Mouse (Mus musculus) urinary bladder, postnatal 4 days (tissue): ENCODE results near the gene Tuft1.

Experiments used
- DNase-seq, 2 experiments: peaks; one replicate each; pipeline ENCODE4 v3.0.0; 2021 to 2022; ENCODE audit warnings: low spot score in 2 of 2

The Tuft1 gene

DNA sequence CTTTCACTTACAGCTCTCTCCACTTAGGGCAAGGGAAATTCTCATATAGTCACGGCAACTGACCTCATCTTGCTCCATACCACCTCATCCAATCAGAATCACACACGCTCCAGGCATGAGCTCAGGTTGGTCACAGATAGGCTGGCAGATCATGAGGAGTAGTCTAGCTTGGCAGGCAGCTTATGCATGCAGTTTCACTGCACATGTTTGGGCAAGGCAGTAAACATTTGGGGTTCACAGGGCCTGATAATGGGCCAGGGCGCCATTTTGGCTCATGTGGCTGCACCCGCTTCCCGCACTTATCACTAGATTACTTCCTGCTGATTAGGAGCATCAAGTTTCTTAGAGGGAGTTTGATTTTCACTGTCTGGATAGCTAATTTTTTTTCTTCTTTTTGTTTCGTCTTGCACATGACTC lies 62.8 kb downstream of the Tuft1 start:
- no peak for DNase-seq

DNA sequence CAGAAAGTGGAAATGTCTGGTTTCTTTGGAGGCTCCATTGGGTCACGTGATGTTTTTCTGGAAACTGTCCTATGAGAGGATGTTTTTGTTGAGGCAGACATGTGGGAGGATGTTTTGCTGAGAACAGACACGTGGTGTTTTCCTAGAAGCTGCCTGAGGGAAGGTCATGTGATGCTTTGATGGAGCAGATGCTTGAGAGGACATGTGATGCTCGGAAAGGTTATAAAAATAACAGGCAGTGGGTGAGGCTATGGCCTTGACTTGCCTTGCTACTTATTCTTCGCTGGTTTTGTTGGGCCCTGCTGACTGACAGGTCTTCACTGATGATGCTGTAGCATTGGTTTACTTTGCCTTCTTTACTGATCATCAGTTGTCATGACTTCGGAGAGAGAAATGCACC lies 67.6 kb downstream of the Tuft1 start:
- no peak for DNase-seq

GRCm38 (mm10) chr3:94587962-94588361 lies 70.7 kb downstream of the Tuft1 start:
- DNase-seq, result no peak

DNA sequence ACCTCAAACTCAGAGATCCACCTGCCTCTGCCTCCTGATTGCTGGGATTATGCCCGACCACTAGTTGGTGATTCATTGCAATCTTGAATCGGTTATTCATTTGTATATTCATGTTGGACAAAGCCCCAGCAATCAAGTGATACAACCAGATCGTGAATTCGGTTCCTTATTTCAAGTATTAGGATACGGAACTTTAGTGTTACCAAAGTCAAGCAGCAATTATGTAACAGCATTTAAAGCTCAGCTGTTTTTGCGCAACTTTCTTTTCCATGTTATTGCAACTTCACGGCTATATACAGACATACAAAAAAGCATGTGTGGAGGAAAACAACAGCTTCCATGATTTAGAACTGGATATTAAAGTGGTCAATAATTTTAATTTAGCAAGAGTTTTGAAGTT lies 75.7 kb downstream of the Tuft1 start:
- DNase-seq, result no peak

- DNase-seq, result peak; percentile 86 to 88
These were observed 76.2 kb downstream of the Tuft1 start, which contains the start of gene Snx27 for GRCm38 (mm10) chr3:94582456-94582891. Snx27 (minus strand) TSS chr3:94582716.

- peak in 1 of 2 experiments; percentile 59 for DNase-seq
These were observed 76.7 kb downstream of the Tuft1 start for GRCm38 (mm10) chr3:94581793-94582455.

DNA sequence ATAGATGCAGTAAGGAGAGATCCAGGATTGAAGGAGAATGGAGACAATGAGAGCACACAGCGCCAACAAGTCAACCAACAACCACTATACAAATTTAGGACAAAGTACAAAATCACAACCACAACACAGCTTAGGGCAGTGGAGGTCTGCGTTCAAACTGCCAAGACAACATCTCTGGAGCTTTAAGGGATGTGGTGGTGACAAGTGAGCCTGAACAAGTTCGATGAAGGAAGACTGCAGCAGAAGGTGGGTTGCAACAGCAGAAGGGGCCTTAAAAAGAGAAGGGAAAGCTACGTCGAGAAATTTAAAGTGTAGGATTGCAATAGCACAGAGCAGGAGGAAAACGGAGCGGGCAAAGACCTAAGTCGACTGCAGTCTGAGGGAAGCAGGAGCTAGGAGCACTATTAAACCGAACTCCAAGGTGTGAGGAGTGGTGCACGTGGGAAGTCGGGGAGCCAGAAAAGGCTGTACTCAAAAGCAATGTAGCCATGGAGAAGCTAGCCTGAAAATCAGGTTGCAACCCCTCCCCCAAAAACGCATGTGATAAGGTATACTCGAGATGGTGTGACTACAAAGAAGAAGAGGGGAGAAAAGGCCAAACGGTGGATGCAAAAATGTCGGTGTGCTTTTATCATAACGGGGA lies 77.4 kb downstream of the Tuft1 start:
- no peak for DNase-seq

- DNase-seq, result no peak
These were observed 84.2 kb downstream of the Tuft1 start for GRCm38 (mm10) chr3:94574506-94574905.

DNA sequence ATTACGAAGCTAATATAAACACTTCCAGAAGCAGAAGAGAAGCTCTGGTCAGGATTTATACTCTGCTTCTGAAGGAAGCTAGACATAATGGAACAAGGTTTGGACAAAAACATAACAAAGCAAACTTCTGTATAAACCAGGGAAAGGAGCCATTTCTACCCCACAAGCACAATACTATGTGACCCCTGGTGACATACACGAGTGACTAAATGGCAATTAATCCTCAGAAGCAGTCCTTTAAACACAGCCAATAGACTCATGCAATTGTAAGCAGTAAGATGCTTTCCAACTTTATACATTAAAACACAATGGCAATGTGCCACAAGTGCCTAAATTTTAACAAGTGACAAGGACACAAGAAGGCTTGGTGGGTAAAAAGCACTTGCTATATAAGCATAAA lies 91.4 kb downstream of the Tuft1 start:
- no peak for DNase-seq

DNA sequence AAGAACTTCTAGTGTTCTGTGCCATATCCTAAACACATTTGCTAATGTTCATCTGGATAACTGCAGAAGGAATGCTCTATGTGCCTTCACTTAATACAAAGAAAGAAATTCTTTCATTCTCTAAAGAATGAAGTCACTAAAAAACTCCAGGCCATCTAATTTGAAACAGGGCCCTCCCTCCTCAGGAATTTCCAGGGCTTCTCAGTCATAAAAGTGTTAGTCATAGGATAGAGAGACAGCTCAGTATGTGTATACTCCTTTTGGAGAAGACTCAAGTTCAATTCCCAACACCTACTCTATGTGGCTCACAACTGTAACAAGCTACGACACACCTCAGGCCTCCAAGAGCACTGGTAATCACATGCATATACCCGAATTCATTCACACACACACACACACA lies 93.1 kb downstream of the Tuft1 start:
- no peak for DNase-seq

GRCm38 (mm10) chr3:94565127-94565526 lies 93.5 kb downstream of the Tuft1 start:
- DNase-seq, result no peak

DNA sequence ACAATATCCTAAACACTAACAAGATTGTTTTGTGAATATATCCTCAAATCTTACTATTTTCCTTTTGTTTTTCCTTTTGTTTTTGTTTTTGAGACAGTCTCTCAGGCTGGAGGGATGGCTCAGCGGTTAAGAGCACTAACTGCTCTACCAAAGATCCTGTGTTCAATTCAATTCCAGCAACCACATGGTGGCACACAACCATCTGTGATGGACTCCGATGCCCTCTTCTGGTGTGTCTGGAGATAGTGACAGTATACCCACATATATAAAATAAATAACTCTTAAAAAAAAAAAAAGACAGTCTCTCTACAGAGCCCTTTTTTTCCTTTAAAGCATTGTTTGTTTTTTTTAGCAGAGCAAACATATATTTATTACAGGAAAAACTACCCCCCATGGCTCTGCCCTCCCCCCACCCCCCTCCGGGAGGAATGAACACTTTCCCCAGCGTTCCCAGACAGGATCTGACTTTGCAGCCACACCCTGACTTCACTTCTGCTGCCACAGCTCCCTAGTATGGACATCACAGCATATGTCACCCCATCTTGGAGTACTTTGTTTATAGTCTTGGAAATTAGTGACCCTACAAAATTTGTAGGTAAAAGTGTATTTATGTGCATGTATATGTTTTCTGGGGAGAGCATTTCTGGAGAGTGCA lies 94.2 kb downstream of the Tuft1 start:
- no peak for DNase-seq

GRCm38 (mm10) chr3:94563163-94563562 lies 95.5 kb downstream of the Tuft1 start:
- no peak for DNase-seq
